Mouse (Mus musculus): ENCODE measurements around the gene AI413582.

GRCm38 (mm10) chr17:27528767-27529166 lies 36.8 kb downstream of the AI413582 start:
- no peak for TF ChIP-seq POLR2A (IDR thresholded peaks at IDR 0.05; ENCODE audit: borderline replicate concordance, insufficient read depth, low read length)
- no peak for TF ChIP-seq CTCF (IDR thresholded peaks at IDR 0.05; ENCODE audit: borderline replicate concordance, insufficient read depth, low read depth, low read length)
